Mouse (Mus musculus) hindbrain, embryonic 16.5 days (tissue): ENCODE measurements at regions not wholly inside any gene's neighbourhood (a gene's known extent, or its start where the extent isn't known, plus 50 kb on each side); places are given as distances from the start of the nearest gene placed in this dataset.

Experiments used
- ATAC-seq: fragments of 200-750 bp; cut with Nextera tagmentation; 2 replicates; pipeline ENCODE4 v1.8.0; 2017; ENCODE audit warnings: moderate TSS enrichment, moderate library complexity
- H3K27ac ChIP-seq: fragments of 300-500 bp; sonication (generic); 2 replicates; pipeline ENCODE4 v1.5.1; 2014; ENCODE audit warnings: low read depth, mild to moderate bottlenecking, control low read depth, low read length, moderate library complexity
- H3K27me3 ChIP-seq: fragments of 300-500 bp; sonication (generic); replicated peaks from 2 replicates; pipeline ENCODE4 v1.6.1; 2014; ENCODE audit warnings: low read length; ENCODE audit not compliant: control insufficient read depth, insufficient read depth
- H3K36me3 ChIP-seq: fragments of 300-500 bp; sonication (generic); 2 replicates; pipeline ENCODE4 v1.6.1; 2014; ENCODE audit warnings: mild to moderate bottlenecking, low read length, moderate library complexity, mixed read lengths; ENCODE audit not compliant: control insufficient read depth, insufficient read depth
- H3K4me1 ChIP-seq: fragments of 300-500 bp; sonication (generic); 2 replicates; pipeline ENCODE4 v1.6.1; 2014; ENCODE audit warnings: low read depth, low read length; ENCODE audit not compliant: control insufficient read depth, insufficient read depth
- H3K4me2 ChIP-seq: fragments of 300-500 bp; sonication (generic); 2 replicates; pipeline ENCODE4 v1.6.1; 2014; ENCODE audit warnings: mild to moderate bottlenecking, low read length, control low read depth, moderate library complexity
- H3K4me3 ChIP-seq: fragments of 300-500 bp; sonication (generic); 2 replicates; pipeline ENCODE4 v1.5.1; 2014; ENCODE audit warnings: mild to moderate bottlenecking, low read length, control low read depth, moderate library complexity
- H3K9ac ChIP-seq: fragments of 300-500 bp; sonication (generic); 2 replicates; pipeline ENCODE4 v1.6.1; 2014; ENCODE audit warnings: low read depth, mild to moderate bottlenecking, control low read depth, low read length, moderate library complexity
- H3K9me3 ChIP-seq: fragments of 300-500 bp; sonication (generic); 2 replicates; pipeline ENCODE4 v1.6.1; 2014; ENCODE audit warnings: mild to moderate bottlenecking, low read length, moderate library complexity; ENCODE audit not compliant: control insufficient read depth
- WGBS: fragments of 180-500 bp; shearing (Covaris S2); extraction: QIAGEN DNeasy Blood & Tissue Kit; methylation state at CpG from one replicate; pipeline ENCODE4 v1.1.7; 2014; 5-methylcytosine and 5-hydroxymethylcytosine counted together

- H3K27ac ChIP-seq = no peak overlapping the region
- WGBS = 50% methylated on average over 13 of the region's 13 CpGs
- no peak overlapping the region for H3K4me2 ChIP-seq
- H3K9ac ChIP-seq = no peak overlapping the region
- ATAC-seq = peak; percentile 18; the same call in 1 of the 2 replicates
- H3K4me1 ChIP-seq = peaks cover 11% of the 10 kb centered on the region; the same call in 1 of the 2 replicates
- H3K27me3 ChIP-seq = no peaks in the 10 kb centered on the region
- no peaks in the 10 kb centered on the region for H3K36me3 ChIP-seq
- no peak overlapping the region for H3K4me3 ChIP-seq
- no peaks in the 10 kb centered on the region for H3K9me3 ChIP-seq
Observed at GRCm38 (mm10) chr5:111538560-111539450, 121.6 kb downstream of the Mn1 start.

GRCm38 (mm10) chr5:111540486-111540885 lies 123.3 kb downstream of the Mn1 start:
- 30% methylated on average over 3 of the region's 3 CpGs for WGBS
- H3K4me1 ChIP-seq = peaks cover 11% of the 10 kb centered on the region; the same call in 1 of the 2 replicates

GRCm38 (mm10) chr5:111542077-111542476 lies 124.9 kb downstream of the Mn1 start:
- H3K9ac ChIP-seq = no peak overlapping the region
- H3K36me3 ChIP-seq = no peaks in the 10 kb centered on the region
- H3K4me1 ChIP-seq = 0 out of 2 replicates have a peak, but pooled peaks cover 2% of the 10 kb centered on the region
- ATAC-seq = no peak
- H3K27me3 ChIP-seq = no peaks in the 10 kb centered on the region
- 85% methylated on average over 3 of the region's 3 CpGs for WGBS
- H3K4me3 ChIP-seq = no peak overlapping the region
- H3K9me3 ChIP-seq = no peaks in the 10 kb centered on the region
- no peak overlapping the region for H3K27ac ChIP-seq
- H3K4me2 ChIP-seq = no peak overlapping the region

More at GRCm38 (mm10) chr5:111540486-111540885, 123.3 kb downstream of the Mn1 start:
- no peak overlapping the region for H3K9ac ChIP-seq
- H3K4me2 ChIP-seq = no peak overlapping the region
- no peak overlapping the region for H3K4me3 ChIP-seq
- H3K27me3 ChIP-seq = no peaks in the 10 kb centered on the region
- H3K27ac ChIP-seq = no peak overlapping the region
- no peaks in the 10 kb centered on the region for H3K9me3 ChIP-seq
- no peak for ATAC-seq
- H3K36me3 ChIP-seq = no peaks in the 10 kb centered on the region

- no peaks in the 10 kb centered on the region for H3K9me3 ChIP-seq
Observed at GRCm38 (mm10) chr5:111543721-111544495, 126.7 kb downstream of the Mn1 start.

GRCm38 (mm10) chr5:111553471-111554382 lies 136.6 kb downstream of the Mn1 start:
- no peak for ATAC-seq
- no peak overlapping the region for H3K27ac ChIP-seq
- peaks cover 18% of the 10 kb centered on the region for H3K4me1 ChIP-seq
- no peak overlapping the region for H3K4me3 ChIP-seq
- no peaks in the 10 kb centered on the region for H3K36me3 ChIP-seq
- H3K4me2 ChIP-seq = no peak overlapping the region
- H3K9me3 ChIP-seq = no peaks in the 10 kb centered on the region
- no peaks in the 10 kb centered on the region for H3K27me3 ChIP-seq
- 73% methylated on average over 16 of the region's 16 CpGs for WGBS
- no peak overlapping the region for H3K9ac ChIP-seq

More at GRCm38 (mm10) chr5:111543721-111544495, 126.7 kb downstream of the Mn1 start:
- WGBS = 83% methylated on average over 9 of the region's 9 CpGs
- ATAC-seq = no peak
- H3K27me3 ChIP-seq = no peaks in the 10 kb centered on the region
- no peak overlapping the region for H3K9ac ChIP-seq
- H3K4me3 ChIP-seq = no peak overlapping the region
- H3K4me2 ChIP-seq = no peak overlapping the region
- H3K36me3 ChIP-seq = no peaks in the 10 kb centered on the region
- H3K4me1 ChIP-seq = 0 out of 2 replicates have a peak, but pooled peaks cover under 1% of the 10 kb centered on the region
- no peak overlapping the region for H3K27ac ChIP-seq

GRCm38 (mm10) chr5:111554551-111555311 lies 137.6 kb downstream of the Mn1 start:
- H3K27me3 ChIP-seq = no peaks in the 10 kb centered on the region
- peak overlapping the region; percentile 13; the same call in 1 of the 2 replicates for H3K4me2 ChIP-seq
- no peaks in the 10 kb centered on the region for H3K9me3 ChIP-seq
- H3K4me3 ChIP-seq = no peak overlapping the region
- H3K4me1 ChIP-seq = peaks cover 18% of the 10 kb centered on the region
- peak; percentile 94 for ATAC-seq
- no peaks in the 10 kb centered on the region for H3K36me3 ChIP-seq
- peak overlapping the region; percentile 23; the same call in 1 of the 2 replicates for H3K9ac ChIP-seq
- peak overlapping the region; percentile 53 for H3K27ac ChIP-seq
- WGBS = 6% methylated on average over 24 of the region's 24 CpGs

GRCm38 (mm10) chr5:111555312-111555957 lies 138.3 kb downstream of the Mn1 start:
- no peak overlapping the region; the same call in 1 of the 2 replicates for H3K4me2 ChIP-seq
- 0 out of 2 replicates have a peak, but pooled peaks have one; percentile 19 for ATAC-seq
- H3K4me3 ChIP-seq = no peak overlapping the region
- peaks cover 18% of the 10 kb centered on the region for H3K4me1 ChIP-seq
- 6% methylated on average over 4 of the region's 5 CpGs for WGBS
- H3K27ac ChIP-seq = peak overlapping the region; percentile 48; the same call in 1 of the 2 replicates
- H3K27me3 ChIP-seq = no peaks in the 10 kb centered on the region
- H3K9me3 ChIP-seq = no peaks in the 10 kb centered on the region
- H3K9ac ChIP-seq = peak overlapping the region; percentile 17; the same call in 1 of the 2 replicates
- H3K36me3 ChIP-seq = no peaks in the 10 kb centered on the region
